Mouse (Mus musculus): Measurements from ENCODE around the gene Yap1. TPM values are rescaled to one million over a fixed set of nuclear protein-coding genes. Genes with fewer than 3 reads are reported as not detected.

Gene Yap1
- polyA plus RNA-seq, 1 experiment, result 10.1 TPM

GRCm38 (mm10) chr9:7950211-7950644, 54.2 kb downstream of the Yap1 start:
- no peak for DNase-seq (ENCODE audit: low read depth in 1 of 2, low spot score in 2 of 2)
- TF ChIP-seq POLR2A (IDR thresholded peaks at IDR 0.05; ENCODE audit: low read depth, low read length) (no peak), CTCF (IDR thresholded peaks at IDR 0.05; ENCODE audit: extremely low read depth, insufficient read depth, insufficient read length, insufficient replicate concordance) (no peak)
- 86% methylated on average over 7 of the region's 7 CpGs for WGBS
- Histone ChIP-seq H3K4me3 (ENCODE audit: extremely low read depth, insufficient read depth, insufficient read length) (no peak overlapping the region), H3K36me3 (ENCODE audit: control insufficient read depth, insufficient read depth, low read length) (no peaks in the 10 kb centered on the region), H3K27me3 (ENCODE audit: control insufficient read depth, insufficient read depth, low read length) (no peaks in the 10 kb centered on the region), H3K4me1 (ENCODE audit: control insufficient read depth, insufficient read depth, insufficient read length) (no peaks in the 10 kb centered on the region), H3K27ac (ENCODE audit: insufficient read depth, low read length) (no peak overlapping the region)

- DNase-seq (ENCODE audit: low read depth in 1 of 2, low spot score in 2 of 2), result no peak
- no peak overlapping the region for H3K4me3 ChIP-seq (ENCODE audit: extremely low read depth, insufficient read depth, insufficient read length)
- no peaks in the 10 kb centered on the region for H3K36me3 ChIP-seq (ENCODE audit: control insufficient read depth, insufficient read depth, low read length)
- H3K27ac ChIP-seq (ENCODE audit: insufficient read depth, low read length), result no peak overlapping the region
- no peaks in the 10 kb centered on the region for H3K4me1 ChIP-seq (ENCODE audit: control insufficient read depth, insufficient read depth, insufficient read length)
- TF ChIP-seq POLR2A (IDR thresholded peaks at IDR 0.05; ENCODE audit: low read depth, low read length) (no peak), CTCF (IDR thresholded peaks at IDR 0.05; ENCODE audit: extremely low read depth, insufficient read depth, insufficient read length, insufficient replicate concordance) (no peak)
- WGBS, result 88% methylated on average over 4 of the region's 4 CpGs
- H3K27me3 ChIP-seq (ENCODE audit: control insufficient read depth, insufficient read depth, low read length), result no peaks in the 10 kb centered on the region
Observed at GRCm38 (mm10) chr9:7947946-7948345, 56.5 kb downstream of the Yap1 start.

GRCm38 (mm10) chr9:7943796-7944462, 60.5 kb downstream of the Yap1 start:
- no peak for TF ChIP-seq POLR2A (IDR thresholded peaks at IDR 0.05; ENCODE audit: low read depth, low read length)
- TF ChIP-seq CTCF (IDR thresholded peaks at IDR 0.05; ENCODE audit: extremely low read depth, insufficient read depth, insufficient read length, insufficient replicate concordance), result no peak
- 55% methylated on average over 7 of the region's 7 CpGs for WGBS
- Histone ChIP-seq H3K4me3 (ENCODE audit: extremely low read depth, insufficient read depth, insufficient read length) (no peak overlapping the region), H3K36me3 (ENCODE audit: control insufficient read depth, insufficient read depth, low read length) (no peaks in the 10 kb centered on the region), H3K27ac (ENCODE audit: insufficient read depth, low read length) (no peak overlapping the region), H3K4me1 (ENCODE audit: control insufficient read depth, insufficient read depth, insufficient read length) (no peaks in the 10 kb centered on the region), H3K27me3 (ENCODE audit: control insufficient read depth, insufficient read depth, low read length) (no peaks in the 10 kb centered on the region)
- DNase-seq (ENCODE audit: low read depth in 1 of 2, low spot score in 2 of 2), result no peak

- TF ChIP-seq CTCF (IDR thresholded peaks at IDR 0.05; ENCODE audit: extremely low read depth, insufficient read depth, insufficient read length, insufficient replicate concordance), result no peak
- no peak for TF ChIP-seq POLR2A (IDR thresholded peaks at IDR 0.05; ENCODE audit: low read depth, low read length)
- Histone ChIP-seq H3K4me1 (ENCODE audit: control insufficient read depth, insufficient read depth, insufficient read length) (no peaks in the 10 kb centered on the region), H3K27me3 (ENCODE audit: control insufficient read depth, insufficient read depth, low read length) (no peaks in the 10 kb centered on the region), H3K36me3 (ENCODE audit: control insufficient read depth, insufficient read depth, low read length) (no peaks in the 10 kb centered on the region), H3K4me3 (ENCODE audit: extremely low read depth, insufficient read depth, insufficient read length) (no peak overlapping the region), H3K27ac (ENCODE audit: insufficient read depth, low read length) (no peak overlapping the region)
- no peak for DNase-seq (ENCODE audit: low read depth in 1 of 2, low spot score in 2 of 2)
- 95% methylated on average over 8 of the region's 8 CpGs for WGBS
Observed at GRCm38 (mm10) chr9:7942701-7943100, 61.7 kb downstream of the Yap1 start.

GRCm38 (mm10) chr9:7940075-7940474, 64.3 kb downstream of the Yap1 start:
- WGBS, result 91% methylated on average over 4 of the region's 4 CpGs
- no peaks in the 10 kb centered on the region for H3K27me3 ChIP-seq (ENCODE audit: control insufficient read depth, insufficient read depth, low read length)
- DNase-seq (ENCODE audit: low read depth in 1 of 2, low spot score in 2 of 2), result no peak
- H3K4me1 ChIP-seq (ENCODE audit: control insufficient read depth, insufficient read depth, insufficient read length), result no peaks in the 10 kb centered on the region
- no peaks in the 10 kb centered on the region for H3K36me3 ChIP-seq (ENCODE audit: control insufficient read depth, insufficient read depth, low read length)
- H3K4me3 ChIP-seq (ENCODE audit: extremely low read depth, insufficient read depth, insufficient read length), result no peak overlapping the region
- no peak for TF ChIP-seq POLR2A (IDR thresholded peaks at IDR 0.05; ENCODE audit: low read depth, low read length)
- TF ChIP-seq CTCF (IDR thresholded peaks at IDR 0.05; ENCODE audit: extremely low read depth, insufficient read depth, insufficient read length, insufficient replicate concordance), result no peak
- no peak overlapping the region for H3K27ac ChIP-seq (ENCODE audit: insufficient read depth, low read length)

GRCm38 (mm10) chr9:7934419-7934818, 70.0 kb downstream of the Yap1 start:
- Histone ChIP-seq H3K27ac (ENCODE audit: insufficient read depth, low read length) (no peak overlapping the region), H3K4me3 (ENCODE audit: extremely low read depth, insufficient read depth, insufficient read length) (no peak overlapping the region), H3K4me1 (ENCODE audit: control insufficient read depth, insufficient read depth, insufficient read length) (no peaks in the 10 kb centered on the region), H3K27me3 (ENCODE audit: control insufficient read depth, insufficient read depth, low read length) (no peaks in the 10 kb centered on the region), H3K36me3 (ENCODE audit: control insufficient read depth, insufficient read depth, low read length) (no peaks in the 10 kb centered on the region)
- WGBS, result 91% methylated on average over 10 of the region's 10 CpGs
- DNase-seq (ENCODE audit: low read depth in 1 of 2, low spot score in 2 of 2), result no peak
- no peak for TF ChIP-seq CTCF (IDR thresholded peaks at IDR 0.05; ENCODE audit: extremely low read depth, insufficient read depth, insufficient read length, insufficient replicate concordance)
- TF ChIP-seq POLR2A (IDR thresholded peaks at IDR 0.05; ENCODE audit: low read depth, low read length), result no peak

- TF ChIP-seq CTCF (IDR thresholded peaks at IDR 0.05; ENCODE audit: extremely low read depth, insufficient read depth, insufficient read length, insufficient replicate concordance) (no peak), POLR2A (IDR thresholded peaks at IDR 0.05; ENCODE audit: low read depth, low read length) (no peak)
- WGBS, result 75% methylated on average over 6 of the region's 6 CpGs
- DNase-seq (ENCODE audit: low read depth in 1 of 2, low spot score in 2 of 2), result no peak
Observed at GRCm38 (mm10) chr9:7929552-7929951, 74.8 kb downstream of the Yap1 start.

More at GRCm38 (mm10) chr9:7929552-7929951, 74.8 kb downstream of the Yap1 start:
- Histone ChIP-seq H3K36me3 (ENCODE audit: control insufficient read depth, insufficient read depth, low read length) (no peaks in the 10 kb centered on the region), H3K27me3 (ENCODE audit: control insufficient read depth, insufficient read depth, low read length) (no peaks in the 10 kb centered on the region), H3K4me1 (ENCODE audit: control insufficient read depth, insufficient read depth, insufficient read length) (no peaks in the 10 kb centered on the region), H3K27ac (ENCODE audit: insufficient read depth, low read length) (no peak overlapping the region), H3K4me3 (ENCODE audit: extremely low read depth, insufficient read depth, insufficient read length) (no peak overlapping the region)
